Mouse (Mus musculus) brain, embryonic 14.5 days (tissue): ENCODE measurements around the gene Tmem269.

Source experiments
- CTCF ChIP-seq: fragments of 200-500 bp; IDR thresholded peaks from 2 replicates; pipeline ENCODE4 v1.5.1; 2012; ENCODE audit warnings: inconsistent platforms, mild to moderate bottlenecking, moderate library complexity, borderline replicate concordance; ENCODE audit not compliant: insufficient read depth, insufficient read length; ENCODE audit errors: extremely low read depth
- POLR2A ChIP-seq: fragments of 200-500 bp; IDR thresholded peaks from 2 replicates; pipeline ENCODE4 v1.6.1; 2012; ENCODE audit warnings: mild to moderate bottlenecking, inconsistent platforms, borderline replicate concordance; ENCODE audit not compliant: poor library complexity, insufficient read depth, insufficient read length, severe bottlenecking; ENCODE audit errors: extremely low read depth

- peak; percentile 85; the same call in 1 of the 2 replicates for TF ChIP-seq CTCF
- no peak for TF ChIP-seq POLR2A
These were observed 21.2 kb upstream of the Tmem269 start for GRCm38 (mm10) chr4:119239181-119239682.
